Mouse (Mus musculus) embryonic facial prominence, embryonic 10.5 days (tissue): ENCODE data around the gene Mpp4. TPM values are rescaled to one million over a fixed set of nuclear protein-coding genes. Genes with fewer than 3 reads are reported as not detected.

Experiments used
- DNase-seq: peaks from one replicate; pipeline ENCODE4 v3.0.0-alpha.2; 2017; ENCODE audit warnings: low spot score
- H3K27ac ChIP-seq: fragments of 300-500 bp; sonication (generic); replicated peaks from 2 replicates; pipeline ENCODE4 v1.5.1; 2016; ENCODE audit warnings: mild to moderate bottlenecking
- H3K27me3 ChIP-seq: fragments of 300-500 bp; sonication (generic); replicated peaks from 2 replicates; pipeline ENCODE4 v1.6.1; 2016; ENCODE audit warnings: low read depth, mild to moderate bottlenecking; ENCODE audit not compliant: poor library complexity, severe bottlenecking
- H3K36me3 ChIP-seq: fragments of 300-500 bp; sonication (generic); replicated peaks from 2 replicates; pipeline ENCODE4 v1.6.1; 2016; ENCODE audit warnings: mild to moderate bottlenecking, moderate library complexity
- H3K4me1 ChIP-seq: fragments of 300-500 bp; sonication (generic); 2 replicates; pipeline ENCODE4 v1.6.1; 2016
- H3K4me3 ChIP-seq: fragments of 300-500 bp; sonication (generic); 2 replicates; pipeline ENCODE4 v1.5.1; 2016; ENCODE audit warnings: mild to moderate bottlenecking, moderate library complexity
- H3K9me3 ChIP-seq: fragments of 300-500 bp; sonication (generic); 2 replicates; pipeline ENCODE4 v1.6.1; 2016; ENCODE audit warnings: mild to moderate bottlenecking
- WGBS: fragments of 180-500 bp; shearing (Covaris S2); methylation state at CpG from one replicate; pipeline ENCODE4 v1.1.7; 2016; 5-methylcytosine and 5-hydroxymethylcytosine counted together
- polyA plus RNA-seq: library from polyadenylated mRNA; unstranded; fragments of >200 nt; fragmentation: Nextera tagmentation; extraction: Ambion mirVana; gene quantifications from 2 replicates; pipeline ENCODE4 v1.2.1, GENCODE M21; 2016

Mpp4 gene
- polyA plus RNA-seq, 1 experiment from 2014 or later: 0.41 TPM

DNA sequence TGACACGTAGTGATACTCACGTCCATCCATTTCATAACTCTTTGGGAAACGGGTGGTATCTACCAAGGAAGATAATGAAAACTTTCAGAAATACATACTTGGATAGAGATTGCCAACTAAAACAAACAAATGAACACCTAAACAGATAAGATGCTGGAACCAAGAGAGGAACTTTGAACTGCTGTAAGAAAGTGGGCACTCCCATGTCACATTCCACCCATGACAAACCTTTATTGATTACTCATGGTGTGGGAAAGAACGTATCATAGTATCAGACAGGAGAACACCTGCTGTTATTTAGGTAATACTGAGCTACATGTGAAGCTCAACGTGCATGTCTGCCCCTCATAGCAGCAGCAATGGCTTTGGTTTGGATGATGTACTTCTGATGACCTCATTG, 37.6 kb downstream of the Mpp4 start:
- Histone ChIP-seq H3K4me3 (no peak overlapping the region), H3K4me1 (peaks cover 8% of the 10 kb centered on the region; the same call in 1 of the 2 replicates), H3K27me3 (no peaks in the 10 kb centered on the region), H3K27ac (no peak overlapping the region), H3K9me3 (no peaks in the 10 kb centered on the region), H3K36me3 (no peaks in the 10 kb centered on the region)
- whole genome bisulfite sequencing: 80% methylated on average over 5 of the region's 5 CpGs
- no peak for DNase-seq

DNA sequence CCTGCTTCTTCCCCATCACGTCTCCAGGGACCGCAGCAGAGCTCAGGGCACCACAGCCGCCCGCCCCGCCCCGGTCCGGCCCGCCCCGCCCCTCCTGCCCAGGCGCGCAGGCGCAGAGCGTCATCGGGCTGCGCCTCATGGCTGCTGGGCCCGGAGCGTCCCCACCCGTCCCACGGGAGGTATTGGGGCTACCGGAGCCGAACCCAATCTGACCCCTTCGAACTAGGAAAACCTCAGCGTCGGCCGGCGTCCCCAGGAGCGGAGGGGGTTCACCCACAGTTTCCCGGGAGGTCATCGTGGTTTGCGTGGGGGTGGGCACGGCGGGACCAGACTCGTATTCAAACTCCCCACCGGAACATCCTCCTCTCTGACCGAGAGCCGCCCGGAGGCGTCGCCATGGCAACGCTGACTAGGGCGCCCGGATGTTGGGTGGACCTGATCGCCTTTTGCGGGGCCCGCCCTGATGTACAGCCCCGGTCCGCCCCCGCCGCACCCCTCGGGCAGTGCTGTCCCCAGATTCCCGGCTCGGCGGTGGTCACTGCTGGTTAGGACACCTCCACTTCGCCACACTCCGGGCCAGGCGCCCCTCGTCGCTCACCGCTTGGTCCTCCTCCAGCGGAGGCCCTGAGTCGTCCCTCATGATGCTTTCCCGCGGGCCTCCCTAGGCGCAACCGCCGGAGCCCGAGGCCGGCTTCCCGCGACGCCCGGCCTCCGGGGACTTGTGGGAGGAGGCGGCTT, 43.3 kb downstream of the Mpp4 start, which contains the start of gene Tmem237:
Gene Tmem237, minus strand, starts transcription at position 689 of the 738 bp plus-strand sequence.
- Histone ChIP-seq H3K27me3 (no peaks in the 10 kb centered on the region), H3K36me3 (peaks cover 9% of the 10 kb centered on the region; the same call in 1 of the 2 replicates), H3K9me3 (no peaks in the 10 kb centered on the region), H3K27ac (peak within 1 kb of the TSS; percentile 96), H3K4me1 (peaks cover 17% of the 10 kb centered on the region), H3K4me3 (peak within 1 kb of the TSS; percentile 86)
- DNase-seq: peak; percentile 96
- WGBS: under 1% methylated on average over 74 of the region's 74 CpGs

DNA sequence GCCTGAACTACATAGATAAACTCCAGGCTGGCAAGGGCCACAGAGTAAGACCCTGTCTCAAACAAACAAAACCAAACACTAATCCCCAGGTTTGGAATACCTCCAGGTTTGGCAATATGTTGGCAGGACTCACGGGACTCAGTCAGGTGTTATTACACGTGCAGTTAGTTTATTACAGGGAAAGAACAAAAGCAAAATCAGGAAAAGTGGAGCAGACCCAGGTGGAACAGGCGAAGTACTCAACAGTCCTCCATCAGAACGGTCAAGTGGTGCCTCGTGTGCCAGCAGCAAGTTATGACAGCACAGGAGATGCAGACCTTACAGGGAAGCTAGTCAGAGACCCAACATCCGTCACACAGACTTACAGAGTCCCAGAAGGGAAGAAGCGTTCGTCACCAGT, 52.7 kb downstream of the Mpp4 start:
- Histone ChIP-seq H3K27ac (no peak overlapping the region), H3K9me3 (no peaks in the 10 kb centered on the region), H3K27me3 (no peaks in the 10 kb centered on the region), H3K4me3 (no peak overlapping the region), H3K36me3 (peaks cover 76% of the 10 kb centered on the region), H3K4me1 (no peaks in the 10 kb centered on the region)
- no peak for DNase-seq
- WGBS: 84% methylated on average over 8 of the region's 8 CpGs

DNA sequence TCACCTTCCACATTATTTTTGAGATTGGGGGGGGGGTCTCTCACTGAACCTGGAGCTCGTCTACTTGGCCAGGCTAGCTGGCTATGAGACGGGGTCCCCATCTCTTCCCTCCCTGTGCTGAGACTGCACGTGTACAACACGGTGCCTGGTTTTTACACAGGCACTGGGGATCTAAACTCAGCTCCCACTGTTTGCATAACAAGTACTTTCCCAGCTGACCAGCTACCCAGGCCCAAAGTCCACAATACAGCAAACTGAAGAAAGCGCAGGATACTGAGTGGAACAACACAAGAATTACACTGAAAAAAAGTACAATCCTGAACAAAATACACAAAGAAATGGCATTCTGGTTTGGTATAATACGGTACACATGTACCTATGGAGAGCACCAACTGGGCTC, 61.1 kb downstream of the Mpp4 start:
- Histone ChIP-seq H3K4me1 (no peaks in the 10 kb centered on the region), H3K27me3 (no peaks in the 10 kb centered on the region), H3K4me3 (no peak overlapping the region), H3K9me3 (no peaks in the 10 kb centered on the region), H3K27ac (no peak overlapping the region), H3K36me3 (peaks cover 48% of the 10 kb centered on the region)
- no peak for DNase-seq
- WGBS: 93% methylated on average over 6 of the region's 6 CpGs

DNA sequence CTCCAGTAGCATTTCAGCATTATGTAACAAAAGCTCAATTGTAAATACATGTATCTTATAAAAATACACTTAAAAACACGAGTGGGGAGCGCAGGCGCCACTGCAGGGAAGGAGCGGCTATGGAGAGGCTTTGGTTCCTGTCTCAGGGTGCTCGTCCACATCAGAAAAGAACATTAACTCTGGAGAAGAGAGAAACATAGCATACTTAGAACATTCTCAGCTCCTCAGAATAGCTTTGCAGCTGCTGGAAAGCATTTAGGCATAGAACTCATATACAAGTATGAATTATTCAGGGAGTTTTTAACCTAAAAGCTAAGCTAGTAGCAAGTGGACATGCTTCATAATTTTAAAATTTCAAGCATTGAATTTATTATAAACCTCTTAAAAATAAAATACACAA, 62.2 kb downstream of the Mpp4 start:
- no peaks in the 10 kb centered on the region for H3K4me1 ChIP-seq
- H3K4me3 ChIP-seq: no peak overlapping the region
- no peak for DNase-seq
- no peak overlapping the region for H3K27ac ChIP-seq
- no peaks in the 10 kb centered on the region for H3K9me3 ChIP-seq
- 92% methylated on average over 5 of the region's 5 CpGs for WGBS
- H3K36me3 ChIP-seq: peaks cover 39% of the 10 kb centered on the region
- no peaks in the 10 kb centered on the region for H3K27me3 ChIP-seq

DNA sequence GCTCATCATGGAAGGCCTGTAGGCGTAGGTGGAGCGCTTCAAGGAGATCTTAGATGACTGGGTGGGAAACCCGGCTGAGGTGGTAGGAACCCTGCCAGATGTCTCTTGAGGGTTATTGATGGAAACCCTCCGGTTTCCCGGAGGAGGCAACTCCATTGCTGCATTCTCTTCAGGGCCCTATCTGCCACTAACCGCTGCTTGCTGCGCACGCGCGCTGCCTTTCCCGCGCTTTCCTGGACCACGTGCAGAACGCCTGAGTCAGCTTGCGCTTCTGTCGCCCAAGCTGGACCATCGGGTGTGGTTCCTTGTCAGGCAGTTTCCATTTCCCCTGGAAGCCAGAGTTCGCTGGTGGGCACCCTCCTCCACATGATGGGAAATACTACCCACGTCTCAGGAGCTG, 68.5 kb downstream of the Mpp4 start, which contains the start of gene C2cd6:
Gene C2cd6, minus strand, starts transcription at position 196 of the 400 bp plus-strand sequence.
- Histone ChIP-seq H3K4me1 (no peaks in the 10 kb centered on the region), H3K9me3 (no peaks in the 10 kb centered on the region), H3K36me3 (peaks cover 6% of the 10 kb centered on the region), H3K27me3 (no peaks in the 10 kb centered on the region), H3K27ac (no peak within 1 kb of the TSS), H3K4me3 (no peak within 1 kb of the TSS)
- WGBS: 94% methylated on average over 19 of the region's 19 CpGs
- DNase-seq: no peak

Other genes with a start within 250 kb of the Mpp4 start
- 9.5 and 9.9 TPM in 2 replicates for gene Trak2, start 190.0 kb downstream of the Mpp4 start, polyA plus RNA-seq
- gene Stradb, start 189.9 kb downstream of the Mpp4 start, polyA plus RNA-seq: 27.2 and 27.7 TPM in 2 replicates
- not detected in 2 replicates for gene C2cd6, start 68.5 kb downstream of the Mpp4 start, polyA plus RNA-seq
- 33.1 and 36.3 TPM in 2 replicates for gene Tmem237, start 43.0 kb downstream of the Mpp4 start, polyA plus RNA-seq
- gene Als2, start 73.8 kb upstream of the Mpp4 start, polyA plus RNA-seq: 15.8 and 16.5 TPM in 2 replicates
- gene Cdk15, start 93.5 kb upstream of the Mpp4 start, polyA plus RNA-seq: 0.61 and 0.92 TPM in 2 replicates